Mouse (Mus musculus) thymus, adult 2 months (tissue): ENCODE results near the gene Dpf1.

Source experiments
- CTCF ChIP-seq: fragments of 200-500 bp; IDR thresholded peaks from 2 replicates; pipeline ENCODE4 v1.5.1; 2012; ENCODE audit warnings: mild to moderate bottlenecking, control low read depth, low read length, moderate library complexity, borderline replicate concordance; ENCODE audit not compliant: control insufficient read depth, poor library complexity, insufficient read depth; ENCODE audit errors: extremely low read depth
- POLR2A ChIP-seq: fragments of 200-500 bp; IDR thresholded peaks from 2 replicates; pipeline ENCODE4 v1.6.1; 2012; ENCODE audit warnings: mild to moderate bottlenecking, low read length, control low read depth, moderate library complexity; ENCODE audit not compliant: control insufficient read depth, poor library complexity, insufficient read depth; ENCODE audit errors: extremely low read depth

DNA sequence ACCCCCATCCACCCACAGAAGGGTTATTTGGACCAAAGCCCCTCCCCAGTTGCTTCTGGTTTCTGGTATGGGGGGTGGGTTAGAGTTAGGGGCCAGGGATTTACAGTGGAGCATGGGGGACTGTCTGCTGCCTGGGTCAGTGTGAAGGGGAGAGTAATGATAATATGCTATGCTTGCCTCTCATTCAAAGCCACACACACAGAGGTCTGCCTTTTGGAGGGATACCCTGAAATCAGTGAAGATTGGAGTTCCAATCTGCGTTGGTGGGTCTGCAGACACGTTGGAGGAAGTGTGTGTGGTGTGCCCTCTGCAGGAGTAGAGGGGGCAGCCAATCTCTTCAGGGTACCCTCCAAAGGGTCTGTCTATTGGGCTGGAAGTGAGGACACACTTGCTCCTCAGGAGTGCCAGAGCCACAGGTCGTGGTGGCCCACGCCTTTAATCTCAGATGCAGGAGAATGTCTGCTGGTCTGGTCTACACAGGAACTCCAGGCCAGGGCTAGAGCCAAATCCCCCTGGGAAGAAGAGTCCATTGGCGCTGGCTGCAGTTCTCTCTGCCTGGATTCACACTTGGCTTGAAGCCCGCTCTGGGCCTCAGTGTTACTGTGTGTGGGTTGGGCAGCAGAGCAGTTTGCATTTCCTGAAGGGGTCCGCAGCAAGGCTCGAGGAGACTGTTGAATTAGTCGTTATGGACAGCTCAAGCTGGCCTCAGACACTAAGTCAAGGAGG is 1.7 kb downstream of the Dpf1 start:
- TF ChIP-seq CTCF = no peak
- no peak for TF ChIP-seq POLR2A
